Mouse (Mus musculus) embryonic stem cell, embryonic (primary cell): ENCODE measurements around the gene Fbxo44.

Source experiments
- CTCF ChIA-PET, 4 experiments: fragments of 300-600 bp in 2 of 4; fragments of 350-600 bp in 2 of 4; sonication (Branson Sonifier 250); formaldehyde crosslinking; loops; one replicate each; lab custom pipeline; 2022; ENCODE audit warnings: inconsistent platforms in 2 of 4; lab: Charles Lee
- POLR2A ChIA-PET, 4 experiments: fragments of 300-600 bp in 2 of 4; fragments of 350-600 bp in 2 of 4; sonication (Branson Sonifier 250); formaldehyde crosslinking; loops; one replicate each; lab custom pipeline; 2022; ENCODE audit warnings: antibody characterized with exemption in 4 of 4, inconsistent platforms in 1 of 4; lab: Charles Lee

The Fbxo44 gene

DNA sequence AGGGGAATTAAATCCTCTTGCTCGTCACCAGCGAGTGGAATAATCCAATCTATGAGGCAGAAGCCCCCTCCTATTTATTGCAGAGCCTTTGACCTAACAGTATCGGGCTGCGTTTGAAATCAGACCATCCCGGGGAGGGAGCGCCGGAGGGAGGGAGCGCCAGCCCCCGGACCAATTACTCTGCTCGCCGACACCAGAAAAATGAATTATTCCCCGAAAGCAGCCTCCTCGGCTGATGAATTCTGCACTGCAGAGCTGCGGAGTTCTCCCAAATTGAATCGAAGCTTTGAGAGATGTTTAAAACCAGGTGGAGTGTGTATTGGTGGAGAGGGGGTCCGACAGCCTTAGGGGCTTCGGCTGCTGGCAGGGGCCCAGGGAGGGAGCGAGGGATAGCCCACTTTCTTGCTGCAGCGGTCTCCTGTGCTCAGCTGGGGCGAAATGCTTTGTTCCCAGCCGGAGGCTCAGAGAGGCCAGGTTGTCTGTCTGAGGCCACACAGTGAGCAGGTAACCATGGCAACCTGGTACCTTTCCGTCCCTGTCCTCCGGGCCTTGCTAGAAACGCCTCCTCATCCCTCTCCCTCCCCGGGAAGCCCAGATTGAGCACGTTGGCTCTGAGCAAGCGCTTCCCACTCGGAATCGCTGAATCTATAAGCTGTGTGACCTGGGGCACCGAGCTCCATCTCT is 13.7 kb upstream of the Fbxo44 start:
- CTCF ChIA-PET: interaction anchor here (0.6 to 2.1 kb wide), 14 partner anchors 9 to 255 kb away, joined by 3 to 7 read pairs (median 4); partner anchors contain the start of genes Disp3 (in 1 of the 4), Fbxo2 (in 1 of the 4) and Fbxo44 (in 1 of the 4)
- POLR2A ChIA-PET: interaction anchor here (0.5 to 1.3 kb wide), 11 partner anchors 10 to 625 kb away, joined by 3 to 5 read pairs (median 3); partner anchors contain the start of genes Fbxo2 (in 2 of the 4), Fbxo44 (in 2 of the 4) and Fbxo6 (in 1 of the 4)

DNA sequence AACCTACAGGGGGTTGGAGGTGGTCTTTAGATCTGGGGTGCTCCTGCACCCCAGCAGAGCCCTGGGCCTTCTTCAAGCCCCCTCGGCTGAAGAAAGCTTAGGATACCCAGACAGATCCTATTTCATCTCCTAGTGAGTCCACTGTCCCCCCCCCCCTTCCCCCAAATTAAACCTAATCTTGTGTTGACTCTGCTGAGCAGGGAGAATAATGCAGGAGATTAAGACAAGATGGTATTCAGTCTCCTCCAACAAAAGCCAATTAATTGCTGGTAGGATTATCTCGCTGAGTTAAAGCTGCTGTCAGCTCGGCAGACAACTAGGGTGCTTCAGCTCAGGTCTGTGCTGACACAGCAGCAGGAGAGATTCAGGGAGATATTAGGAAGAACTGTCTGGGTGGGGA is 11.0 kb upstream of the Fbxo44 start:
- CTCF ChIA-PET: interaction anchor here (0.6 to 8.7 kb wide), 63 partner anchors 8 to 1118 kb away, joined by 3 to 192 read pairs (median 5); partner anchors contain the start of genes Disp3 (in 4 of the 4), Fbxo2 (in 3 of the 4), Fbxo44 (in 3 of the 4) and Masp2 (in 1 of the 4)
- POLR2A ChIA-PET: interaction anchor here (0.6 to 4.3 kb wide), 10 partner anchors 11 to 1658 kb away, joined by 3 to 21 read pairs (median 3); partner anchors contain the start of gene Clcn6 (in 1 of the 4)

DNA sequence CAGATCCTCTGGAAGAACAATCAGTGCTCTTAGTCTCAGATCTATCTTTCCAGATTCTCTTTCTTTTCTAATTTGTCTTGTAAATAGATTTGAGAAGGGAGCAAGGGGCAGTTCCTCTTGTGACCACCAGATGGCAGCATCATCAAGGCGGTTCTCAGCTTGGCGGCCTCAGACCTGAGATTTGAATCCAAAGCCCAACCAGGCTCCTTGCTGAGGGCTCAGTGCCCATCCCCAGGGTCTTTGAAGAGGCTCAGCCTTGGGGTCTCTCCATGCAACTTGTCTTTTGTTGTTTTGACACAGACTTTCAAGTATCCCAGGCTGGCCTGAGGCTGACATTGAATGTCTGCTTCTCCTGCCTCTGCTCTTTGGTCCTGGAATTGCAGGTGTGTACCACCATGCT is 10.6 kb upstream of the Fbxo44 start:
- POLR2A ChIA-PET: interaction anchor here in 3 of 4 experiments (0.6 to 4.3 kb wide), 13 partner anchors 11 to 435 kb away, joined by 3 to 21 read pairs (median 4); partner anchors contain the start of genes Clcn6 (in 1 of the 3), Fbxo2 (in 1 of the 3) and Fbxo44 (in 1 of the 3)
- CTCF ChIA-PET: interaction anchor here (0.6 to 8.7 kb wide), 65 partner anchors 8 to 1118 kb away, joined by 3 to 192 read pairs (median 6); partner anchors contain the start of genes Disp3 (in 4 of the 4), Fbxo2 (in 3 of the 4), Fbxo44 (in 3 of the 4) and Masp2 (in 1 of the 4)

GRCm38 (mm10) chr4:148169586-148169985 is 9.3 kb upstream of the Fbxo44 start:
- CTCF ChIA-PET: interaction anchor here (0.5 to 8.7 kb wide), 85 partner anchors 8 to 512 kb away, joined by 3 to 192 read pairs (median 6); partner anchors contain the start of genes Disp3 (in 4 of the 4), Fbxo2 (in 2 of the 4), Fbxo44 (in 2 of the 4) and Fbxo6 (in 1 of the 4)
- POLR2A ChIA-PET: interaction anchor here (0.6 to 4.3 kb wide), 39 partner anchors 9 to 931 kb away, joined by 3 to 21 read pairs (median 5); partner anchors contain the start of genes Fbxo2 (in 2 of the 4), Fbxo44 (in 2 of the 4), Fbxo6 (in 2 of the 4) and Mtor (in 2 of the 4)

GRCm38 (mm10) chr4:148168287-148168686 is 8.0 kb upstream of the Fbxo44 start:
- ChIA-PET POLR2A (interaction anchor here in 3 of 4 experiments (0.5 to 4.3 kb wide), 17 partner anchors 8 to 443 kb away, joined by 3 to 21 read pairs (median 5); partner anchors contain the start of genes Fbxo2 (in 2 of the 3), Fbxo44 (in 2 of the 3), Draxin (in 1 of the 3) and Mad2l2 (in 1 of the 3)), CTCF (interaction anchor here (0.5 to 8.7 kb wide), 88 partner anchors 7 to 1584 kb away, joined by 3 to 192 read pairs (median 4); partner anchors contain the start of genes Disp3 (in 4 of the 4), Fbxo2 (in 2 of the 4), Fbxo44 (in 2 of the 4) and Draxin (in 1 of the 4))

GRCm38 (mm10) chr4:148166986-148167385 is 6.7 kb upstream of the Fbxo44 start:
- ChIA-PET CTCF (interaction anchor here (0.5 to 8.7 kb wide), 120 partner anchors 8 to 1913 kb away, joined by 3 to 192 read pairs (median 4); partner anchors contain the start of genes Disp3 (in 3 of the 4), Draxin (in 2 of the 4), Fbxo6 (in 2 of the 4) and Agtrap (in 1 of the 4)), POLR2A (interaction anchor here (0.6 to 2.2 kb wide), 23 partner anchors 8 to 462 kb away, joined by 3 to 8 read pairs (median 3); partner anchors contain the start of gene Plod1 (in 1 of the 4))

DNA sequence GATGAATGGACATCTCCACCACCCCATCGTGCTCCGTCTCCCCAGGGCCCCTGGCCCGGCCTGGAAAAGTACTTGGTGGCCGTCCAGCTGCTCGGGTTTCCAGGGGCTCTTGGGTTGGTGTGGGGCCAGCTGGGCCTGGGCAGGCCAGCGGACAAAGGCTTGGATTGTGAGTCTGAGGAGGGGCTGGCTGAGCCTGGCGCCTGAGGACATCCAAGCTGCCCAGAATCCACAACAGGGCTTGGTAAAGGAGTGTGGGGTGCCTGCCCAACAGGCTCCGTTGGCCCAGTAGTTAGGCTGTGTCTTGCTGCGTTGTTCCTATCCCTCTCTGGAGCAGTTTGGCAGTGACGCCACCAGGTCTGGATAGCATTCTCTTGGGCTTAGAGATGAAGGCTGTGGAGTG is 6.1 kb upstream of the Fbxo44 start:
- POLR2A ChIA-PET: interaction anchor here (0.7 to 2.2 kb wide), 19 partner anchors 8 to 463 kb away, joined by 3 to 8 read pairs (median 4); partner anchors contain the start of gene Plod1 (in 1 of the 4)
- CTCF ChIA-PET: interaction anchor here (0.6 to 8.7 kb wide), 96 partner anchors 7 to 1913 kb away, joined by 3 to 192 read pairs (median 5); partner anchors contain the start of genes Disp3 (in 3 of the 4), Draxin (in 2 of the 4), Fbxo6 (in 2 of the 4) and Mad2l2 (in 1 of the 4)

GRCm38 (mm10) chr4:148165551-148165950 is 5.3 kb upstream of the Fbxo44 start:
- ChIA-PET CTCF (interaction anchor here (0.6 to 8.7 kb wide), 22 partner anchors 9 to 439 kb away, joined by 3 to 192 read pairs (median 8); partner anchors contain the start of genes Disp3 (in 2 of the 4), Fbxo6 (in 1 of the 4), Mtor (in 1 of the 4) and Nppb (in 1 of the 4)), POLR2A (interaction anchor here in 2 of 4 experiments (0.9 to 2.3 kb wide), 9 partner anchors 11 to 269 kb away, joined by 3 to 9 read pairs (median 5); partner anchors contain the start of gene Fbxo6 (in 1 of the 2))

- ChIA-PET POLR2A (interaction anchor here in 3 of 4 experiments (0.5 to 2.3 kb wide), 17 partner anchors 9 to 204 kb away, joined by 3 to 9 read pairs (median 3); partner anchors contain the start of gene Fbxo6 (in 3 of the 3)), CTCF (interaction anchor here (0.5 to 8.7 kb wide), 36 partner anchors 9 to 1043 kb away, joined by 3 to 192 read pairs (median 4); partner anchors contain the start of genes Disp3 (in 2 of the 4), Fbxo6 (in 1 of the 4), Mtor (in 1 of the 4) and Nppb (in 1 of the 4))
Measured at GRCm38 (mm10) chr4:148164461-148164860, 4.2 kb upstream of the Fbxo44 start.

- ChIA-PET CTCF (interaction anchor here (0.5 to 8.7 kb wide), 28 partner anchors 9 to 285 kb away, joined by 3 to 192 read pairs (median 4); partner anchors contain the start of genes Disp3 (in 1 of the 4), Fbxo6 (in 1 of the 4) and Mtor (in 1 of the 4)), POLR2A (interaction anchor here in 3 of 4 experiments (0.5 to 2.3 kb wide), 15 partner anchors 9 to 201 kb away, joined by 3 to 9 read pairs (median 3); partner anchors contain the start of gene Fbxo6 (in 3 of the 3))
Measured at GRCm38 (mm10) chr4:148164002-148164439, 3.7 kb upstream of the Fbxo44 start.

- POLR2A ChIA-PET: interaction anchor here (0.7 to 8.4 kb wide), 54 partner anchors 8 to 467 kb away, joined by 3 to 79 read pairs (median 6); partner anchors contain the start of genes Clcn6 (in 3 of the 4), Fbxo6 (in 3 of the 4), Mthfr (in 3 of the 4) and Draxin (in 2 of the 4)
- CTCF ChIA-PET: interaction anchor here (0.6 to 3.4 kb wide), 33 partner anchors 7 to 445 kb away, joined by 3 to 43 read pairs (median 4); partner anchors contain the start of genes Disp3 (in 2 of the 4), Fbxo6 (in 2 of the 4), Clcn6 (in 1 of the 4) and Mthfr (in 1 of the 4)
Measured at GRCm38 (mm10) chr4:148159544-148160435, 492 bp downstream of the Fbxo44 start.

- CTCF ChIA-PET: interaction anchor here (0.7 to 3.4 kb wide), 11 partner anchors 8 to 129 kb away, joined by 3 to 26 read pairs (median 4); partner anchors contain the start of gene Disp3 (in 1 of the 4)
- POLR2A ChIA-PET: interaction anchor here in 3 of 4 experiments (0.6 to 8.4 kb wide), 25 partner anchors 8 to 442 kb away, joined by 3 to 79 read pairs (median 4); partner anchors contain the start of genes Clcn6 (in 1 of the 3), Mthfr (in 1 of the 3) and Mtor (in 1 of the 3)
Measured at GRCm38 (mm10) chr4:148158436-148159348, 1.6 kb downstream of the Fbxo44 start.

GRCm38 (mm10) chr4:148154982-148155381 is 5.3 kb downstream of the Fbxo44 start:
- POLR2A ChIA-PET: interaction anchor here (0.6 to 8.4 kb wide), 18 partner anchors 9 to 459 kb away, joined by 3 to 141 read pairs (median 4); partner anchors contain the start of genes Clcn6 (in 1 of the 4), Draxin (in 1 of the 4), Mad2l2 (in 1 of the 4) and Mthfr (in 1 of the 4)
- CTCF ChIA-PET: interaction anchor here (0.5 to 3.0 kb wide), 34 partner anchors 9 to 437 kb away, joined by 3 to 17 read pairs (median 4); partner anchors contain the start of genes Disp3 (in 1 of the 4) and Plod1 (in 1 of the 4)

DNA sequence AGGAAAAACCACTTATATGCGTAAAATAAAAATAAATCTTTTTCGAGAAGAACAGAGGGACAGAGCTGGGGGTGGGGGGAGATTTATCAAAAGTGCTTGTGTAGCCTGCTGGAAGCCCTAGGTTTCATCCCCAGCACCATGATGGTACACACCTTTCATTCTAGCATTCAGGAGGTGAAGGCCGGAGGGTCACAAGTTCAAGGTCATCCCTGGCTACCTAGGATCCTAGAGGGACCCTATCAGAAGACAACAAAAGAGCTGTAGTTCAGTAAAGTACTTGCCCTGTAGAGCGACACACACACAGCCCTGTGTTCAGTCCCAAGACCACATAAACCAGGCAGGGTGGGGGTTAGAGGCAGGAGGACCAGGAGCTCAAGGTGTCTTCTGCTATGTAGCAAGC is 6.3 kb downstream of the Fbxo44 start:
- ChIA-PET POLR2A (interaction anchor here (0.5 to 8.4 kb wide), 17 partner anchors 10 to 1299 kb away, joined by 3 to 141 read pairs (median 4); partner anchors contain the start of genes Clcn6 (in 2 of the 4), Draxin (in 1 of the 4), Mad2l2 (in 1 of the 4) and Mthfr (in 1 of the 4)), CTCF (interaction anchor here (0.5 to 3.0 kb wide), 23 partner anchors 9 to 438 kb away, joined by 3 to 17 read pairs (median 6); no protein-coding TSS in a partner anchor)
